ENCODE assay signal across 12 mouse cellular contexts in the genomic region with DNA sequence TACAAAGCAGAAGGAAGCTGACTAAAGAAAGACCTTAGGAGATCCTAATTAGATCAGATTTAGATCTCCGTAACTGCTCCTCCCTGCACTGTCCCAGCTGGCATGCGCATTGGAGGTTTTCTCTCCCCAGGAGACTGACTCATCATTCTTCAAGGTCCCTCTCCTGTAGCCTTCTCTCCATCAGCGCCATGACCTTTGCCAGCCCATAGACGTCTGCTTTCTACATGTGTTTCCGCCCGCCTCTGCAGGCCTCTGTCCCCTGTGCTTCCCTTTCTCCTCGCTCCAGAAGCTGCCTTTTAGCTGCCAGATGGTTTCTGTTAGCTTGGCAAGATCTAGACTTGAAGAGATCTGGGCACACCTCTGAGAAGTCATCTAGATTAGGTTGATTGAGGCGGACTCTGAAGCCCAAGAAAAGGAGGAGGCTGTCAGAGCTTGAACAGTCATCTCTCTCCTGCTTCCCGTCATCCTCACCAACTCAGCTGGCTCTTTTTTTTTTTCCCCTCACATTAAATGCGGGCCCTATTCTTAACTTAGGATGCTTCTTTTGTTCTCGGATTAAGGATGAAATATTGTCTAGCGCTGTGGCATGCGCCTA. TPM values are rescaled to one million over a fixed set of nuclear protein-coding genes. Genes with fewer than 3 reads are reported as not detected.
DNase-seq lines count a peak whose midpoint lies in the region; ATAC-seq and TF ChIP-seq lines count a peak whose summit lies in the region.
"Had no signal": no experiment of that assay in that cellular context is flagged by ENCODE, and none has a peak within 500 bp of the region (broad histone marks: within the 10 kb centered on the region; RNA-seq: fewer than 3 reads in every experiment).

No protein-coding gene starts in this region.

- no peak overlapping the region for H3K4me3 ChIP-seq in hindbrain, embryonic 10.5 days
- H3K4me3 ChIP-seq in hindbrain, embryonic 13.5 days: no peak overlapping the region
- H3K4me3 ChIP-seq: heart, embryonic 15.5 days had no signal

- H3K4me1 ChIP-seq in hindbrain, embryonic 10.5 days (replicated peaks): peaks cover 46% of the 10 kb centered on the region
- peaks cover 28% of the 10 kb centered on the region for H3K4me1 ChIP-seq in hindbrain, embryonic 13.5 days (replicated peaks)

- TF ChIP-seq POLR2A in brain, embryonic 14.5 days (IDR thresholded peaks at IDR 0.05; ENCODE audit: borderline replicate concordance, extremely low read depth, insufficient read depth, insufficient read length, poor library complexity, severe bottlenecking): no peak

- no peak overlapping the region for H3K4me2 ChIP-seq in hindbrain, embryonic 13.5 days
- H3K4me2 ChIP-seq: heart, embryonic 15.5 days had no signal

- no peak for ATAC-seq in hindbrain, embryonic 13.5 days (ENCODE audit: low FRiP score)

- no peaks in the 10 kb centered on the region for H3K27me3 ChIP-seq in hindbrain, embryonic 10.5 days (ENCODE audit: insufficient read depth, poor library complexity, severe bottlenecking)
- H3K27me3 ChIP-seq in hindbrain, embryonic 13.5 days: no peaks in the 10 kb centered on the region
- H3K27me3 ChIP-seq: CH12.LX; heart, embryonic 15.5 days had no signal

- H3K9ac ChIP-seq in hindbrain, embryonic 13.5 days: no peak overlapping the region
- H3K9ac ChIP-seq: heart, embryonic 15.5 days had no signal

- H3K9me3 ChIP-seq in hindbrain, embryonic 10.5 days: no peaks in the 10 kb centered on the region
- no peaks in the 10 kb centered on the region for H3K9me3 ChIP-seq in hindbrain, embryonic 13.5 days
- H3K9me3 ChIP-seq: heart, embryonic 15.5 days had no signal

- peak; percentile 45 for DNase-seq in hindbrain, embryonic 10.5 days (ENCODE audit: low spot score)
- DNase-seq in ovary, adult 18-20 months (ENCODE audit: low spot score): peak; percentile 60
- no peak for DNase-seq in ovary, postnatal 10 days (ENCODE audit: low spot score)
- DNase-seq in brain, embryonic 14.5 days (ENCODE audit: low read depth): peak; percentile 33
- DNase-seq in skeletal muscle tissue, adult 2 months (ENCODE audit: low read depth, low spot score): peak; percentile 36
- DNase-seq in thymus, postnatal 0 days (ENCODE audit: low spot score): no peak
- no peak for DNase-seq in cerebellum, adult 11 months
- DNase-seq: kidney, postnatal 14 days; thymus, postnatal 25 days had no signal

- WGBS in hindbrain, embryonic 10.5 days: 55% methylated on average over 13 of the region's 13 CpGs
- whole genome bisulfite sequencing in hindbrain, embryonic 13.5 days: 46% methylated on average over 13 of the region's 13 CpGs

- no peak for TF ChIP-seq CTCF in brain, embryonic 14.5 days (IDR thresholded peaks at IDR 0.05; ENCODE audit: borderline replicate concordance, extremely low read depth, insufficient read depth, insufficient read length)

- no peaks in the 10 kb centered on the region for H3K36me3 ChIP-seq in hindbrain, embryonic 10.5 days
- no peaks in the 10 kb centered on the region for H3K36me3 ChIP-seq in hindbrain, embryonic 13.5 days
- H3K36me3 ChIP-seq: heart, embryonic 15.5 days had no signal

- H3K27ac ChIP-seq in hindbrain, embryonic 10.5 days: peak overlapping the region; percentile 71
- no peak overlapping the region for H3K27ac ChIP-seq in hindbrain, embryonic 13.5 days
- H3K27ac ChIP-seq: heart, embryonic 15.5 days had no signal

RNA-seq across cellular contexts. Expression of a gene that starts 14.3 kb away (rescaled TPM):
- polyA plus RNA-seq in hindbrain, embryonic 10.5 days (2016; fragmentation: Nextera tagmentation; extraction: Ambion mirVana): 10.3 and 11.8 TPM in 2 replicates
- polyA plus RNA-seq in hindbrain, embryonic 13.5 days (2015; fragmentation: Nextera tagmentation; extraction: Ambion mirVana): 33.8 and 34.5 TPM in 2 replicates
- polyA plus RNA-seq in brain, embryonic 14.5 days (2012; rRNA removed): 31.2 and 57.5 TPM in 2 replicates
- 12.8 and 15.3 TPM in 2 replicates for polyA plus RNA-seq in thymus, postnatal 0 days (2015; fragmentation: Nextera tagmentation; extraction: Ambion mirVana)

RNA-seq across cellular contexts. Expression of a gene that starts 38.4 kb away (rescaled TPM):
- polyA plus RNA-seq in hindbrain, embryonic 10.5 days (2016; fragmentation: Nextera tagmentation; extraction: Ambion mirVana): 9.2 and 10.1 TPM in 2 replicates
- polyA plus RNA-seq in hindbrain, embryonic 13.5 days (2015; fragmentation: Nextera tagmentation; extraction: Ambion mirVana): 13.9 and 14.7 TPM in 2 replicates
- 23.3 and 25.3 TPM in 2 replicates for polyA plus RNA-seq in brain, embryonic 14.5 days (2012; rRNA removed)
- 7.3 and 8.0 TPM in 2 replicates for polyA plus RNA-seq in thymus, postnatal 0 days (2015; fragmentation: Nextera tagmentation; extraction: Ambion mirVana)

Comparison
In these comparisons a context has a peak if more than half of its experiments do, and no peak if none do; other contexts are left out.
1. DNase-seq: peak in hindbrain, embryonic 10.5 days (single experiment), ovary, adult 18-20 months (single experiment), brain, embryonic 14.5 days (single experiment) and skeletal muscle tissue, adult 2 months (single experiment); none in ovary, postnatal 10 days (single experiment), thymus, postnatal 0 days (single experiment) and cerebellum, adult 11 months (single experiment).